Mouse (Mus musculus) erythroblast, embryonic 14.5 days (primary cell): ENCODE results near the gene Gm49601.

Experiments
- GATA1 ChIP-seq: IDR thresholded peaks from 2 replicates; pipeline ENCODE4 v1.6.1; 2012; ENCODE audit warnings: low read length, inconsistent platforms, mixed read lengths
- TAL1 ChIP-seq: IDR thresholded peaks from 3 replicates; pipeline ENCODE4 v1.6.1; 2012; ENCODE audit warnings: low read length, inconsistent platforms, mixed read lengths

DNA sequence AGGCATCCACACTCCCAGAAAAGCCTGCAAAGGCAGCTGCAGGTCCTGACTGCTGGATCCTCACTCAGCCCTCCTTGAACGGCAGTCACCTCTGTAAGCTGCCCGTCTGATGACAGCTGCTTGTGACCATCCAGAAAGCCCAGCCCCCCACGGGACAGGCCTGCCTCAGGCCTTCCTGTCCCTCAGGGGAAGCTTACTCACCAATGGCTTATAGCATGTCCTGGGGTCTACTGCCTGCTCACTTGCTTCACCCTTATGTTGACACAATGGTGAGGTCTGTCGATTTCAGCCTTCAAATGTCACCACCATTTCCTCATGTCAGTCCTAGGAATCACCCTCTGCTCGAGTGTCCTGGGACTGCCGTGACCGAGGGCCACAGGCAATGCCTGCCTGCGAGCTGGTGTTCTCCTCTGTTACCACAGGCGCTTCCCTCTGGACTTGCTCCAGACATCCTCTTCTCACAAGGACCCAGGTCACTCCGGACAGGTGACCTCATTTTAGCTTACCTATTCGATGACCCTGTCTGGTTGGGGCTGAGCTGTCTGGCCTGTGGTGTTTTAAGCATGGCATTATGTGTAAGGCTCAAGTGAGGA is 17.3 kb upstream of the Gm49601 start:
- TF ChIP-seq TAL1 (no peak), GATA1 (no peak)
